Mouse (Mus musculus) T-helper 2 cell (primary cell): ENCODE measurements around the gene Coro2b.

Source experiments
- in situ Hi-C: fragments of 300-600 bp; cut with MboI, MseI; formaldehyde crosslinking; loops from one replicate; pipeline ENCODE4 v1.15.1; 2025; ENCODE audit warnings: high pct_unique_total_duplicates

Gene Coro2b

GRCm38 (mm10) chr9:62536655-62537631 lies at the start of gene Coro2b:
TSS of gene Coro2b (minus strand) at chr9:62537044.
- in situ Hi-C loops, result no loop called here

- in situ Hi-C loops, result no loop called here
Observed at GRCm38 (mm10) chr9:62577558-62577957, 40.7 kb upstream of the Coro2b start.

GRCm38 (mm10) chr9:62569121-62569520 lies 32.3 kb upstream of the Coro2b start:
- in situ Hi-C loops, result no loop called here

- in situ Hi-C loops, result no loop called here
Observed at GRCm38 (mm10) chr9:62567818-62568217, 31.0 kb upstream of the Coro2b start.

- in situ Hi-C loops, result no loop called here
Observed at GRCm38 (mm10) chr9:62562236-62562635, 25.4 kb upstream of the Coro2b start.

- in situ Hi-C loops, result no loop called here
Observed at GRCm38 (mm10) chr9:62560432-62560831, 23.6 kb upstream of the Coro2b start.

GRCm38 (mm10) chr9:62560006-62560405 lies 23.2 kb upstream of the Coro2b start:
- in situ Hi-C loops, result no loop called here

GRCm38 (mm10) chr9:62559446-62559845 lies 22.6 kb upstream of the Coro2b start:
- in situ Hi-C loops, result loop anchor here (10.0 kb wide), 1 partner anchor 585 kb away; no protein-coding TSS in a partner anchor

GRCm38 (mm10) chr9:62558058-62558457 lies 21.2 kb upstream of the Coro2b start:
- in situ Hi-C loops, result loop anchor here (10.0 kb wide), 1 partner anchor 583 kb away; no protein-coding TSS in a partner anchor

- in situ Hi-C loops, result loop anchor here (10.0 kb wide), 1 partner anchor 582 kb away; no protein-coding TSS in a partner anchor
Observed at GRCm38 (mm10) chr9:62556748-62557147, 19.9 kb upstream of the Coro2b start.

- in situ Hi-C loops, result loop anchor here (10.0 kb wide), 1 partner anchor 581 kb away; no protein-coding TSS in a partner anchor
Observed at GRCm38 (mm10) chr9:62555258-62555856, 18.5 kb upstream of the Coro2b start.

GRCm38 (mm10) chr9:62554606-62555005 lies 17.8 kb upstream of the Coro2b start:
- in situ Hi-C loops, result loop anchor here (5.0 to 10.0 kb wide), 3 partner anchors 82 to 580 kb away; no protein-coding TSS in a partner anchor

- in situ Hi-C loops, result loop anchor here (5.0 to 10.0 kb wide), 3 partner anchors 81 to 579 kb away; no protein-coding TSS in a partner anchor
Observed at GRCm38 (mm10) chr9:62553366-62553940, 16.6 kb upstream of the Coro2b start.

- in situ Hi-C loops, result loop anchor here (5.0 to 10.0 kb wide), 3 partner anchors 79 to 577 kb away; no protein-coding TSS in a partner anchor
Observed at GRCm38 (mm10) chr9:62551531-62551930, 14.7 kb upstream of the Coro2b start.

GRCm38 (mm10) chr9:62550661-62551093 lies 13.8 kb upstream of the Coro2b start:
- in situ Hi-C loops, result loop anchor here (5.0 to 10.0 kb wide), 3 partner anchors 78 to 576 kb away; no protein-coding TSS in a partner anchor

GRCm38 (mm10) chr9:62549809-62550208 lies 13.0 kb upstream of the Coro2b start:
- in situ Hi-C loops, result loop anchor here (5.0 to 10.0 kb wide), 3 partner anchors 78 to 575 kb away; no protein-coding TSS in a partner anchor

- in situ Hi-C loops, result no loop called here
Observed at GRCm38 (mm10) chr9:62547476-62547875, 10.6 kb upstream of the Coro2b start.

GRCm38 (mm10) chr9:62544856-62545255 lies 8.0 kb upstream of the Coro2b start:
- in situ Hi-C loops, result no loop called here

GRCm38 (mm10) chr9:62543878-62544277 lies 7.0 kb upstream of the Coro2b start:
- in situ Hi-C loops, result no loop called here

- in situ Hi-C loops, result no loop called here
Observed at GRCm38 (mm10) chr9:62541606-62542005, 4.8 kb upstream of the Coro2b start.

- in situ Hi-C loops, result no loop called here
Observed at GRCm38 (mm10) chr9:62541182-62541581, 4.3 kb upstream of the Coro2b start.

GRCm38 (mm10) chr9:62540736-62541135 lies 3.9 kb upstream of the Coro2b start:
- in situ Hi-C loops, result no loop called here
